Mouse (Mus musculus): ENCODE results near the gene Pts.

GRCm38 (mm10) chr9:50485521-50485920 is 43.0 kb downstream of the Pts start:
- no peak for TF ChIP-seq POLR2A (IDR thresholded peaks at IDR 0.05; ENCODE audit: insufficient read length, low read depth)
- no peak for TF ChIP-seq REST (IDR thresholded peaks at IDR 0.05; ENCODE audit: insufficient read depth, insufficient read length)

All from myocyte (in vitro differentiated cells).